Mouse (Mus musculus) megakaryocyte progenitor cell, adult 5-6 weeks (primary cell): ENCODE measurements at regions not wholly inside any gene's neighbourhood (a gene's known extent, or its start where the extent isn't known, plus 50 kb on each side); places are given as distances from the start of the nearest gene placed in this dataset.
A peak's percentile ranks its signal among the peaks of the same experiment; 100 is the strongest.

Source experiments
- ATAC-seq: replicated peaks from 2 replicates; pipeline ENCODE4 v1.8.0; 2016; ENCODE audit warnings: mild to moderate bottlenecking, moderate TSS enrichment, inconsistent platforms; ENCODE audit not compliant: poor library complexity

DNA sequence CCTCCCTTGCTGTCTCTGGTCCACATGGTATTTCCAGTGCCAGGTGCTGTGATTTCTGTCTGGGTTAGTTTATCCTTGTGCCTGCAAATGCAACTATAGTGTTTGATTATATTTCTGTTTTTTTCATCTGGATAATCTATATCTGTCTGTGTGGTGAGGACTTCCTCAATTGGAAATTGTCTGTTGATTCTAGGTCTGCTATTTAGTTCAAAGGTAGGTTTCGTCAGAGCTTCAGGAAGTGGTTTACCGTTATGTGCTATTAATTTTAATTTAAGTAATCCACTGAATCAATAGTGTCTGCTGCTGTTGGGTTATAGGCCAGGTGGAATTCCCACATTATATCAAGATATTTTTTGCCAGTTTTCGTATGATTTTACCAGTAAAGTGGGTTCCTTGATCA, 2143.9 kb downstream of the 4930444P10Rik start:
- ATAC-seq, result peak; percentile 73

DNA sequence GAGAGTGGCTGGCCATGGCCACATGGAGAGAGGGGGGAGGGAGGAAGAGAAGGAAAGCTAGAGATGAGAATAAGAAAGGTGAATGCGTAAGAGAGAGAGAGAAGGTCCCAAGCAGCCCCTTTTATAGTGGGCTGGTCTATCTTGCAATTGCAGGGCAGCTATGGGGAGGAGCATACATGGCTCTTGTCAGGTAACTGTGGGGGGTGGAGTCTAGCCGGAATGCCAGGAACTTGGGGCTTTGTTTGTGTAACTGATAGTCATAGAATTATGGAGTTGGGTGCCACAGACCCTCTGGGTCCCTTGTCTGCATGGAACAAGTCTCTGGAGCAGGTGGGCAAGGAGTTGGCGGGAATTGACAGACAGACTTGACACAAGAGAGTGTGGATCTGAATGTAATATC, 2151.8 kb downstream of the 4930444P10Rik start:
- no peak for ATAC-seq

DNA sequence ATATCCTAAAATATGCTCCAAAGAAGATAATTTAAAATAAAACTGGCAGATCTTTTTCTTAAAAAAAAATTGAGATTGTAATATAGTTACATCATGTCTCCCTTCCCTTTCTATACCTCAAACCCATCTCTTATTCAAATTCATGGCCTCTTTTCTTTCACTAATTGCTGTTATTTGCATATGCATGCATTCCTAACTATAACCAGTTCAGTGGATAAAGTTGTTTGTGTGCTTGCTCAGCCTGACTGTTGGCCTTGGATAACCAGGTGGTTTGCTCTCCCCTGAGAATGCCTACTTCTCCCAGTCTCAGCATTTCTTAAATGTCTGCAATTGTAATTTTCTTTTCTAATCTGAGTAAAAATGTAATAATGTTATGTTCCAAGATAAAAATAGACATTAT, 2154.8 kb downstream of the 4930444P10Rik start:
- ATAC-seq, result no peak

DNA sequence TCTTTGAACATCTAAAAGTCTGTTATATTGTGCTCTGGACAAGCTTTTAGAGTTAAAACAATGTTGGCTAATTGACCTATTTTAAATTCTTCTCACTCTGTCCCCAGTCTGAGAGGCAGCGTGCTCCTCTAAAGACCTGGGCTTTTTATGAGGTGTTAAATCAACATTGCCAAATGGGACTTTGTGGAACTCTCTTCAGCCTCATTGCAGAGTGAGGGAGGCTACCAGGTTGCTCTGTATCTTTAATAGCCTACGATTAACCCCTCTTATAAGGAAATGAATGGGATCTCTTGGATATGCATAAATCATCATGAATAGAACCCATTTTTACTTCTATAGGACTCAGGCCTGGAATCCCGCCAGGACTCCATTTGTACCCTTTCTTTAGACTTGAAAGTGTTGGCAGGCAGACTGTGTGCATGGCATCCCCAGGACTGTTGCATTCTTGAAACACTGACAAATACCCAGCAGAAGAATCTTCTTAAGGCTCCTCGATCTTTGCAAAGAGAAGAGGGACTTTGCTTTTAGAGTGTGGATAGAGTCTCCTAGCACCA, 2157.1 kb downstream of the 4930444P10Rik start:
- ATAC-seq, result no peak

DNA sequence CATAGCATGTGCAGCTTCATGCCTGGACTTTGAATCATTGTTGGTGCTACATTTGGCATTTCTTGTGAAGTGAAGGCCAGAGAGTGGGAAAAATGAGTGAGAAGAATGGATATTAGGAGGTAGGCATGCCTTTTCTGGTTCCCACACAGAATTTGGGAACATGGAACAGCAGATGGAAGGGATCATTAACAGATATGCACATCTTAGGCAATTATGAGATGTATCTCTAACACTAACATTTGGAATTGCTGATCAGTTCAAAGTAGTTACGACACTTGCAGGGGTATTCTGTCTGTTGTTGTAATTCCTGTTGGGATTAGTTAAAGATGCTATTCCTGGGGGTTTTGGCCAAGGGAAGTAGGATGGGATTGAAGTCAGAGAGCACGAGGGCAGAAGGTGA, 2164.4 kb downstream of the 4930444P10Rik start:
- no peak for ATAC-seq

DNA sequence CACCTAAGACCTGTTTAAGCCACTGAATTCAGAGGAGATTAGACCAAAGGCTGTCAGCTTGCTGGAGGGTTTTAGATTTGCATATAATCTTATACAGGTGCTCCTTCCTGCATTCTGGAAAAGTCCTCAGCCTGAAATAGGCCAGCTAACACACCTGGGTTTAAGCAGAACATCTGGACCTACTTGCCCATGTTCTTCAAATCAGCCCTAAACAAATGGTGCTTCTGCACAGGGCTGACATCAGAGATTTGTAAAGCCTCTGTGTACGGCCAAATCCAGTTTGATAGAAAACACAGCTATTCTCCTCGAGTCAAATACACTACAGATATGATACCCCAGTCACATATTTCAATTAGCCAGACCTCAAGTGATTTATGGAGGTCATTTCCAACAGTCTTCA, 2165.2 kb downstream of the 4930444P10Rik start:
- ATAC-seq, result no peak

DNA sequence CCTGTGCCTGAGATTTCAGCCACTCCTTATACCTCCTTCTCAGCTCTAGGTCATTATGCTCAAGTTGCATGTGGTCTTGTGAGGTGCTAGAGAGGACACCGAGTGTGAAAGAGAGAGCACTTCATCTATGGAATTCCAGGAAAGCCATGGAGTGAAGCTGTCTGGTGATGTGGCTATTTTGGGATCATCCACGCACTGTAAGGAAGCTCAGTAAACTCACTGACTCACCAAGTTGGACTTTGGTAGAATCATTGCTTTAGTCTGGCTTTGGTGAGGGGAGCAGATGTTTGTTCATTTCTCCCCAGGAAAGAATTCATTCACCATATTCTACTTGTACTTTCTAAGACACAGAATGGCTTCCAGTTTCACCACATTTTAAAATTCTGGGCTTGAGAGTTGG, 2167.1 kb downstream of the 4930444P10Rik start:
- no peak for ATAC-seq

DNA sequence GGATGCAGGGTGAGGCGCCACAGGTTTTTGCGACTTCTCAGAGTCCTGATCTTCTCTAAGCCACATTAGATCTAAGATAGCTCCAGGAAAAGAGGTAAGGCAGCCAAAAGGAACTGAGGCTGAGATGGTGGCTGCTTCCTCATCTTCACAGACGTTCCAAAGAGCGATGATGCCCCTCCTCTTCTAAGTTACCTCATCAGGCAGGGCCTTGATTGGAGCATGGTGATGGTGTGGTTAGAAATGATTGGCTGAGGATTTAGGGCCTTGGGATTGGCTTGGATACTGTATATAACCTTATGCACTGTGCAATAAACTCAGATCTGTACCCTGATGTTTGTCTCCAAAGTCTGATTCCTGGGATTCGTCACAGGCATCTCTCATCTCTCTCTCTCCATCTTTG, 2177.9 kb downstream of the 4930444P10Rik start:
- peak; percentile 58 for ATAC-seq

DNA sequence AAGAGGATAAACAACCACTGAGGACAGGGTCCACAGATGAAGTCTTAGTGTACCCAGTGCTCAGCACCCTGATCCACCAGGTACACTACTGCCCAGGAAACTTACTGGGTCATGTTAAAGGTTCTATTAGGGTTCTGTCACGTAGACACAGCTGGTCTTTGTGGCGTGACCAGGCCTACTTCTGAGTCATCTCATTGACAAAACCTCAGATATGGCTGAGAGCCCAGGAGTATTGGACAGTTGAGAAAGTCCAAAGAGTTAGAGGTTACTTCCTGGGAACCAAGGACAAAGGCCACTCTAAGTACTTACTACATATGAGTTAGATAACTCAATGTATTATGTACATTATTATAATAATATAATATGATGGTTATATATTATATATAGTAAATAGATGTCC, 2214.0 kb downstream of the 4930444P10Rik start:
- ATAC-seq, result no peak

DNA sequence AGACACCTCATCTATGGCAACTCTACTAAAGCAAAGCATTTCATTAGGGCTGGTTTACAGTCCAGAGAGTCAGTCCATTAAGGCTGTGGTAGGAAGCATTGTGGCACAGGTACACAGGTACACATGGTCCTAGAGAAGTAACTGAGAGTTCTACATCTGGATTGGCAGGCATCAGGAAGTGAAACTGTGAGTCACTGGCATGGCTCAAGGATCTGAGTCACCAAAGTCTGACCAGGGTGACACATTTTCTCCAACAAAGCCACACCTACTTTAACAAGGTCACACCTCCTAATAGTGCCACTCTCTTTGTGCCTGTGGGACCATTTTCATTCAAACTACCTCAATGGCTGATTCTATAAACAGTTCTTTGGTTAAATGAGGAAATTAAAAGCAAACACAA, 2219.2 kb downstream of the 4930444P10Rik start:
- peak; percentile 72 for ATAC-seq

DNA sequence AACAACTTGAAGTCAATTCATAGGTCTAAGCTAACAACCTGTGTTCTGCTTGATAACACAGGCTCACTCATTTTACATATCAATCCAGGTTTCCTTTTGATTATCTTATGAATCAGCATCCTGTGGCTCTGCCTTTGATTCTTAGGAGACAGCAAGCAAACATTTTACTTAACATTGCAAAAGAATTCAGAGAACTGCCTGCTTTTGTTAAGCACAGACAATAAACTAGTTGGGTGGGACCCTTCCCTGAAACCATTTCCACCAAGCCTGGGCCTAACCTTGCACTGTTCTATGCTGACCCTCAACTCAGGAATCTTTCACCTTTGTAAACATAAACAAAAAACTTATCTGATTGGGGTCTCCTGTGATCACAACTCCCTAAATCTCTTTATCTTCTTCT, 2220.6 kb downstream of the 4930444P10Rik start:
- ATAC-seq, result no peak

DNA sequence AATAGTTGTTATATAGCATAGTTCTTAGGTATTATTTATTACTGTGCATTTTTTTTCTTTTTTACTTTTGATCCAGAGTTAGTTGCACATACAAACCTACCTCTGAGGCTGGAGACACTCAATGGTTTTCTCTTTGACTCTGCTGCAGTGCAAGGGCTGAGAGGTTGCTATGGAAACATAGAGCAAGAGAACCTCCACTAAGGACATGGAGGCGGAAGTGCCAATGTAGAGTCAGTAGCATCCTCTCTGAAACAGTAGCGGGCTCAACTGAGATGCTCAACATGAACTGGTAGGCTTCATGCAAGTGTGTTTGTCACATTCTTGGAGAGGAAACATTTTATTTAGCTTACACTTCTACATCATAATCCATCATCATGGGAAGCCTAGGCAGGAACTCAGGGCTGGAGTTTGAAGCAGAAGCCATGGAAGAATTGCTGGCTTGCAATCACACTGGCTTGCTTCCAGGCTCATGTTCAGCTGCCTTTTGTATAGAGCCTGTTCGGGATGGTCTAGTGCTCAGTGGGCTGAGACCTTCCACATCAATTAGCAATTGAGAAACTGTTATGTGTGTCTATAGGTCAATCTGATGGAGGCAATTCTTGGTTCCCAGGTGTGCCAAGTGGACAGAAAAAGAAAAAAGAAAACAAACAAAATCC, 2222.4 kb downstream of the 4930444P10Rik start:
- ATAC-seq, result no peak

DNA sequence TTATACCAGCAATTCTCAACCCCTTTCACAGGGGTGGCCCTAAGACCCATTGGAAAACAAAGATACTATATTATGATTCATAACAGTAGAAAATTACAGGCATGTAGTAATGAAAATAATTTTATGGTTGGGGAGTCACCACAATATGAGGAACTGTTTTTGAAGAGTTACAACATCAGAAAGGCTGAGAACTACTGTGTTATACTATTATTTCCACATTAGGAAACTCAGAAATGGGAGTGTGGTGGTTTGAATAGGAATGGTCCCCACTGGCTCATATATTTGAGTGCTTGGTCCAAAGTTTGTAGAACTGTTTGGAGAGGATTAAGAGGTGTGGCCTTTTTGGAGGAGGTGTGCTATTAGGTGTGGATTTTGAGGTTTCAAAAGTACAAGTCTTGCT, 2227.4 kb downstream of the 4930444P10Rik start:
- peak; percentile 52; the same call in 1 of the 2 replicates for ATAC-seq

DNA sequence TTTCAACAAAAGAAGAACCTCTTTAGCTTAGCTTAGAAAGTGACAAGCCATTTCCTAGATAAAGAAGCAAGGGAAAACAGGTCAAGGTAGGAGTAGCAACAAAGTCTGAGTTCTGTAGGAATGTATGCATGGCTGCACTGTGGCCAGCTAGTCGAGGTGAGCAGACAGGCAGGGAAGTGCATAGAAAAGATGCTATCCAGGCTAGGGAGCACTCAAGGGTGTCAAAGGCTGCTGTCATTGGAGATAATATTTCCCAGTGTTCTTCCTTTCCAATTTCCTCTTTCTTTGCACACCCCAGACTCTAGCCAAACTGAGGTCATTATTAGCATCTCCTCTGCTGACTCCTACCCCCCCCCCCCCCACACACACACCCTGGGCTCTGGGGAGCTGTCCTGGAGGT, 2229.4 kb downstream of the 4930444P10Rik start:
- ATAC-seq, result no peak

DNA sequence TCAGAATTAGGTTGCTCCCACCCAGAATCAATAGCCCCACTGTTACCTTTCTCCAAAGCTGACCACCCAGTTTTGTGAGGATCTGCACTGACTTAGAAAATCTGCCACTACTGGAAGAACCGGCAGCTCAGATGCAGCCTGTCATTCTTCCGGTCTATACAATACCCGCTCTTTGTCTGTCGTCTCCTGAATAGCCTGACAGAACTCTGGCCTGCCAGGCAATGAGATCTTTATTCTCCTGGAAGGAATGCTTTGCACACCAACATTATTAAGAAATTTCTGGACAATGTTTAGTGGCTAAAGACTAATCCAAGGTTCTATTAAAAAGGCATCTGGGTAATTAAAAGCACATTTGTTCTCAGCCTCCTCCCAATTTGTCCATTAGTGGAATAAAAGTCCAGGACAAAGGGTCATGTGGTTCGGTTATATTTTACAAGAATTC, 2232.0 kb downstream of the 4930444P10Rik start:
- ATAC-seq, result no peak

DNA sequence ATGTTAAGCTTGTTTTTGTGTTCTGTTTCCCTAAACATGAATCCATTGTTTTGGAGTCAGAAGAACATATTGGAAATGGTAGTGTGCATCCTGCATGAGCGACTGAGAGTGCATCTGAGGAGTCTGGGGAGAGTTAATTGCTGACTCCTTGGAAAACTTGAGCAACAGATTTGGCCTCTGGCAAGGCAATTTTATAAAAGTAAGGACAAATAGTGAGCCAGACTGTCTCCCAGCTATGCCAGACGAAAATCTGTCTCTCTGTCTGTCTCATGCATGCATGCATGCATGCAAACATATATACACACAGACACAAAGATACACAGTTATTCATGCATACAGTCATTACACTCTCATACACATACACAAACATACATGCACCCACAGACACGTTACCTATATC, 2232.7 kb downstream of the 4930444P10Rik start:
- no peak for ATAC-seq

DNA sequence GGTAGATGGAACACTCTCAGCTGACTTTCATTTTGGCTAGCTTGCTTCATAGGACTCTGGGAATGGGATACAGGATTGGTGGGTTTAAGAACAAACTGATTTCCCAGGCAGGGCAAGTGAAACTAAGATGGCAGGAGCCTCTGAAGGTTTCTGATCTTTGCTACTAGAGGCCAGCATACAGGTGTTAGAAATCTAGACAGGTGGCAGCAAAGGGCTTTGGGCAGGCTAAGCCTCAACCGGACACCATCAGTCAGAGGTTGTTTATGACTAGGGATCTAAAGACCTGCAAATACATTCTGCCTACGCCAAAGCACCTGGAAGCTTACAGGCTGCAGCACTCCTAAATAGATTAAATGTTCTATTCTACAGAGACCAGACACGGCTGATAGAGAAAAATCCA, 2233.4 kb downstream of the 4930444P10Rik start:
- no peak for ATAC-seq

DNA sequence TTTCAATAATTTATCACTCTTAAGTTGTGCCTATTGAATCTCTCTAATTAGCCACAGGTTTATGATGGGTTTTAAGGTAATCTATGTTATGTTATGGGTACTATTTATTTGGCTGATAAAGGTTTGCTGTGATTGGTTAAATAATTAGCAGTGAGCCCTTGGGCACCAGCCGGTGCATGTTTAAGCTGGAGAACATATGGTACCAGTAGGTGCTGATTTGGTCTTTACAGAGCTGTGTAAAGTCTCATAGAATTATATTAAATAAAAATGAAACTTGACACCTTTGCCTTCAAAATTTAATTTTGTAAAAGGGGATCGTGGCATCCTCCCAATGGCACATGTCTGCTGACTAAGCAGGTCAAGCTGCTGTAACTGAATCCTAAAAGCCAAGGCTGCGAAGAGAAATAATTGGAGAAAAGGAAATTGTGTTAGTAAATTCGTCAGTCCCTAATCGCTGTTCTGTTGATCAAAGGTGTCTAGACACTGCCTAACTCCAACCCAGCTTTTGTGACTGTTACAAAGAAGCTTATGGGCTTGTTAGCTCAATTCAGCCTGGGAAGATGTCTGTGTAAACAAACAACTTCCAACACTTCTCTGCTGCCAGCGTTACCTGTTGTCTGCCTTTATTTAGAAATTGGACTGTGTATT, 2234.6 kb downstream of the 4930444P10Rik start:
- no peak for ATAC-seq

DNA sequence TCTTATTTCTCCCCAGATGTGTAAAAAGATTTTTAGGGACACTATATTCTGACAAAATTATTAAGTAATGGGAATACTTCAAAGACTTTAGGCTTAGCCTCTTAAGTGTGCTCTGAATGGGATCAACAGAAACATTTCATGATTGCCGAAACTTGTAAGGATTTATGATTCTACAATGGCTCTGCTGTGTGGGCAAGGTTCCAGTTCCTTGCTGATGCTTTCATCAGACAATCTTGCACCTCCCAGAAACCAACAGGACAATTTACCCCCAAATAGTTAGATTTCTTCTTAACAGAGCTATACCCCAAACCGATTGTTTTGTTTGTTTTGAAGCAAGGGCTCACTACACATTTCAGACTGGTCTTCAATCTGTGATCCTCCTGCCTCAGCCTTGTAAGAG, 2236.1 kb downstream of the 4930444P10Rik start:
- no peak for ATAC-seq

DNA sequence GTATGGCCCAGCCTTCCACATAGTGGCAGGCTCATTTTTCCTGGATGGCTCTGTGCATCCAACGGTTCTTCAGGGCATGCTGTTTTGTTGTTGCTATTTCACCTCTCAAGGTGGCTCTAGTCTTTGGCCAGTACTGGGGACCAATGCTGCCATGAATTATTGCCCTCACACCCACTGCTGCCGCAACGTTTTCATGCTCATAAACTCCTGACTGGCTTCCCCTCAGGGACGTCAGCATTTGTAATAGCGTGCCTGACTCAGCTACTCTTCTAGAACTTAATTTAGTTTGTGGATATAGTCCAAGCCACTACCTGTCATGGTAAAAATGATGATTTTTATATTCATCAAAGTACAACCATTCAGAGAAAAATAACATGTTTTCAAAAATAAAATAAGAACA, 2242.0 kb downstream of the 4930444P10Rik start:
- no peak for ATAC-seq

DNA sequence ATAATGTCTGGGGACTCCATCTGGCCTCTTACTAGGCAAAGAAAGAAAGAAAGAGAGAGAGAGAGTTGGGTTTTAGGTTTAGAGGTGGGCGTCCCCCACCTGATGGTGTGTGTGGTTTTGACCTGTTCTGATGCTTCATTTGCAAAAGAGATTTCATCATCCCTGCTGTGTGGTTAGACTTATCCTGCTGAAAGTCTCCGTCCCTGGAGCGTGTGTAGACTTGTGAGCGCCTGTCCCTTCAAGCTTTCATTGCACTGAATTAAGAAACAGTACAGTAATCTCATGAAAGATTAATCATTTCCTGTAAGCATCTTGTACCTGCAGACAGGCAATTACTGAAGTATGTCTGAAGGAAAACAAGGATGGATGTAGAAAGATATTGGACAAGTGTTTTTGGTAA, 2244.1 kb downstream of the 4930444P10Rik start:
- ATAC-seq, result no peak

DNA sequence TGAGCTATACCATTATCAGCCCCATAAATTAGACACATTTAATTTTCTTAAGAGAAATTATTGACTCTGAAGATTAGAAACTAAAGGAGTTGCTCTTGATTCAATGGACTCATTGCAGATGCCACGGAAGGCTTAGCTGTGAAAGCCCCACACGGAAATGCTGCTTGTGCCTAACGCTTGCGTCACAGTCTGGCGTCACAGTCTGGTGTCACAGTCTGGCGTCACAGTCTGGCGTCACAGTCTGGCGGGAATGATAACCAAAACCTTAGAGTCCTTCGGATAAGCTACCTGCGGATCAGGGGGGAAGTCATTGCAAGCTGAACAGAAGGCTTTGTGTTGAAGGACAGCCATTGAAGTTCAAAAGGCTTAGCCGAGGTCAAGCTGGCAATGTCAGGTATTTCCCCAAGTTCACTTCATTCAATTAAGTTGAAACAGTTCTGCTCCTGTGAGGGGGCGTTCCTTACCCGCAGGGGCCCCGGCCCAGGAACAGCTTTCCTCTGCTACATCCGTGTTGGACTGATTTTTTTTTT, 2246.7 kb downstream of the 4930444P10Rik start:
- ATAC-seq, result peak; percentile 61
